Mouse (Mus musculus) limb, embryonic 14.5 days (tissue): ENCODE data around the gene Ptpn20. TPM values are rescaled to one million over a fixed set of nuclear protein-coding genes. Genes with fewer than 3 reads are reported as not detected.

Source experiments
- ATAC-seq: fragments of 200-750 bp; cut with Nextera tagmentation; 2 replicates; pipeline ENCODE4 v1.8.0; 2017; ENCODE audit warnings: low read depth, moderate number of reproducible peaks, moderate TSS enrichment; ENCODE audit not compliant: low FRiP score
- DNase-seq: peaks from one replicate; pipeline ENCODE4 v3.0.0-alpha.2; 2015; ENCODE audit warnings: low spot score
- H3K27ac ChIP-seq: fragments of 300-500 bp; sonication (generic); replicated peaks from 2 replicates; pipeline ENCODE4 v1.5.1; 2014; ENCODE audit warnings: low read depth, mild to moderate bottlenecking, low read length, moderate library complexity, mixed read lengths
- H3K27me3 ChIP-seq: fragments of 300-500 bp; sonication (generic); 2 replicates; pipeline ENCODE4 v1.6.1; 2014; ENCODE audit warnings: low read length, mixed read lengths; ENCODE audit not compliant: control insufficient read depth, insufficient read depth
- H3K36me3 ChIP-seq: fragments of 300-500 bp; sonication (generic); 2 replicates; pipeline ENCODE4 v1.6.1; 2014; ENCODE audit warnings: mild to moderate bottlenecking, low read length, moderate library complexity, mixed read lengths; ENCODE audit not compliant: control insufficient read depth, insufficient read depth
- H3K4me1 ChIP-seq: fragments of 300-500 bp; sonication (generic); 2 replicates; pipeline ENCODE4 v1.6.1; 2014; ENCODE audit warnings: antibody characterized with exemption, low read length, mixed read lengths; ENCODE audit not compliant: control insufficient read depth, insufficient read depth
- H3K4me2 ChIP-seq: fragments of 300-500 bp; sonication (generic); replicated peaks from 2 replicates; pipeline ENCODE4 v1.6.1; 2014; ENCODE audit warnings: low read depth, mild to moderate bottlenecking, low read length, moderate library complexity; ENCODE audit not compliant: severe bottlenecking
- H3K4me3 ChIP-seq: fragments of 300-500 bp; sonication (generic); replicated peaks from 2 replicates; pipeline ENCODE4 v1.5.1; 2014; ENCODE audit warnings: low read length
- H3K9ac ChIP-seq: fragments of 300-500 bp; sonication (generic); 2 replicates; pipeline ENCODE4 v1.6.1; 2014; ENCODE audit warnings: mild to moderate bottlenecking, low read depth, low read length, moderate library complexity; ENCODE audit not compliant: severe bottlenecking
- H3K9me3 ChIP-seq: fragments of 300-500 bp; sonication (generic); 2 replicates; pipeline ENCODE4 v1.6.1; 2016; ENCODE audit warnings: low read length; ENCODE audit not compliant: control insufficient read depth
- POLR2A ChIP-seq: fragments of 200-500 bp; IDR thresholded peaks from 2 replicates; pipeline ENCODE4 v1.8.0; 2012; ENCODE audit warnings: inconsistent platforms, mild to moderate bottlenecking, moderate library complexity, borderline replicate concordance; ENCODE audit not compliant: insufficient read depth, insufficient read length; ENCODE audit errors: extremely low read depth
- WGBS: fragments of 180-500 bp; shearing (Covaris S2); extraction: QIAGEN DNeasy Blood & Tissue Kit; methylation state at CpG from one replicate; pipeline ENCODE4 v1.1.7; 2014; 5-methylcytosine and 5-hydroxymethylcytosine counted together
- polyA plus RNA-seq, 2 experiments: library from polyadenylated mRNA; depleted of rRNA in 1 of 2; stranded (reverse) in 1 of 2; unstranded in 1 of 2; fragments of >200 nt; fragmentation: Nextera tagmentation in 1 of 2; extraction: Ambion mirVana in 1 of 2; gene quantifications; 2 replicates each; pipeline versions ENCODE4 v1.2.1 to v1.2.3; 2012 to 2014

Ptpn20 gene
- polyA plus RNA-seq, 2 experiments, result 0.28 to 0.36 TPM

DNA sequence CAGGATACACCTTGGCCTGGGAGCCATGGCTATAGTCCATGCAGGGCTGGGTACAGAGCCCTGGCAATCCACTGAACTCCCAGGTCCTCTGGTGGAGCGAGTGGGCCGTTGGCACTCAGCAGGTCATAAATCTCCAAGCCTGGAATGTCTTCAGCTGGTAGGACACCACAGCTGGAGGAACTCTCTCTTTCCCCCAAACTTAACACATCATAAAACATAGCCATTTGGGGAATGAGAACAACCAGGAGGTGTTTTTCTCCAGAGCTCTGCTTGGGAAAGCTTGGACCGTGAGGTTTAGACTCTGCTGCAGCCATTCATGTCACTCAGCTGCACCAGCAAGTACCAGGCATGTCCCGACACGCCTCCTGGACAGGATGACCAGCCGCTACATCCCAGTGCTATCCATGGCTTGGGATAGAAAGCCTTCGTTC, 68.5 kb downstream of the Ptpn20 start:
- no peaks in the 10 kb centered on the region for H3K27me3 ChIP-seq
- 30% methylated on average over 7 of the region's 7 CpGs for WGBS

DNA sequence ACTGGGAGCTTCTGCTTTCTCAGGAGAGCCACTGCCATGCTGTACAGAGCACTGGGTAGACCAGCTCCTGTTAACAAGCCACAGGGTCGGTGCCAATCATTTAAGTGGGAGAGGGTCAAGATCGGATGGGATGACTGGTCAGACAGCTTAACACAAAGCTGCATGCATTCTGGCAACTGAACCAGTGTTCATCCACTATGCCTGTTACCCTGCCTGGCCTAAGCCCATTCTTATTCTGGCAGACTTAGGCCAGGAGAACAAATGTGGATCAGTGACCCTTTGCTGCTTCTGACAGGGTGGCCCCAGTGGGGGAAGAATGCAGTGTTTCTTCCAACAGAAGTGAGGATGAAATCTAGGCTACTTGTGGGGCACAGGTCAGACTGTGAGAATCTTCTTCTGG, 69.3 kb downstream of the Ptpn20 start:
- Histone ChIP-seq H3K4me2 (no peak overlapping the region), H3K36me3 (no peaks in the 10 kb centered on the region), H3K9ac (no peak overlapping the region), H3K27ac (no peak overlapping the region), H3K27me3 (no peaks in the 10 kb centered on the region), H3K9me3 (no peaks in the 10 kb centered on the region), H3K4me3 (no peak overlapping the region), H3K4me1 (peaks cover 15% of the 10 kb centered on the region)
- no peak for DNase-seq
- TF ChIP-seq POLR2A, result no peak
- 75% methylated on average over 2 of the region's 2 CpGs for WGBS
- no peak for ATAC-seq

More for the DNA sequence above, 68.5 kb downstream of the Ptpn20 start:
- Histone ChIP-seq H3K9ac (no peak overlapping the region), H3K36me3 (no peaks in the 10 kb centered on the region), H3K4me2 (no peak overlapping the region), H3K27ac (no peak overlapping the region), H3K4me3 (no peak overlapping the region), H3K9me3 (no peaks in the 10 kb centered on the region), H3K4me1 (peaks cover 10% of the 10 kb centered on the region)
- no peak for TF ChIP-seq POLR2A
- peak; percentile 54; the same call in 1 of the 2 replicates for ATAC-seq
- peak; percentile 43 for DNase-seq

- 24% methylated on average over 9 of the region's 9 CpGs for WGBS
- no peak overlapping the region for H3K9ac ChIP-seq
- H3K9me3 ChIP-seq, result no peaks in the 10 kb centered on the region
- no peak overlapping the region for H3K27ac ChIP-seq
- ATAC-seq (peak; percentile 55; the same call in 1 of the 2 replicates), DNase-seq (peak; percentile 23)
- H3K36me3 ChIP-seq, result no peaks in the 10 kb centered on the region
- no peak overlapping the region for H3K4me3 ChIP-seq
- H3K27me3 ChIP-seq, result no peaks in the 10 kb centered on the region
- H3K4me2 ChIP-seq, result no peak overlapping the region
- peaks cover 15% of the 10 kb centered on the region for H3K4me1 ChIP-seq
- TF ChIP-seq POLR2A, result no peak
These were observed 73.1 kb downstream of the Ptpn20 start for GRCm38 (mm10) chr14:33662080-33662479.

DNA sequence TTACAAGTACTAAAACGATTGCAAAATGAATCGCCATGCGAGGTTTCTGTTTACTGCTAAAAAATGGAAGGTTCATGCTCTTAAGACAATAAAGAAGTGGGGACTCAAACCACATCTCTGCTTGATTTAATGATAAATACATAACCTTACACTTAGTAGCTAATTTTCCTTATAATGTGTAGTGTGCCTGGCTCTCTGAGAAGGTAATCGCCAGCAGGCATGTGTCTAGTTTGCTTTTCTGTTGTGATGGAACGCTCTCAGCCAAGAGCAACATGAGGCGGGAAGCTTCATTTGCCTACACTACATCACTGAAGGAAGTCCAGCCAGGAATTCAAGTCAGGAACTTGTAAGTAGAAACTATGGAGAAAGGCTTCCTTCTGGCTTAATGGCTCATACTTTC, 77.3 kb downstream of the Ptpn20 start:
- Histone ChIP-seq H3K27ac (no peak overlapping the region), H3K4me2 (no peak overlapping the region), H3K36me3 (no peaks in the 10 kb centered on the region), H3K4me3 (no peak overlapping the region), H3K4me1 (peaks cover 8% of the 10 kb centered on the region), H3K9me3 (no peaks in the 10 kb centered on the region), H3K9ac (no peak overlapping the region), H3K27me3 (no peaks in the 10 kb centered on the region)
- 74% methylated on average over 6 of the region's 6 CpGs for WGBS
- no peak for TF ChIP-seq POLR2A
- DNase-seq, result no peak
- ATAC-seq, result no peak

GRCm38 (mm10) chr14:33669891-33670290, 80.9 kb downstream of the Ptpn20 start:
- H3K27ac ChIP-seq, result no peak overlapping the region
- TF ChIP-seq POLR2A, result no peak
- WGBS, result 91% methylated on average over 11 of the region's 11 CpGs
- H3K9me3 ChIP-seq, result no peaks in the 10 kb centered on the region
- no peaks in the 10 kb centered on the region for H3K4me1 ChIP-seq
- H3K27me3 ChIP-seq, result no peaks in the 10 kb centered on the region
- no peak overlapping the region for H3K9ac ChIP-seq
- no peak for ATAC-seq
- DNase-seq, result no peak
- H3K4me3 ChIP-seq, result no peak overlapping the region
- H3K36me3 ChIP-seq, result no peaks in the 10 kb centered on the region
- no peak overlapping the region for H3K4me2 ChIP-seq
